Mouse (Mus musculus) c-Kit-positive CD71-positive TER-119-positive erythroid progenitor cells, embryonic 14.5 days (primary cell): ENCODE measurements around the gene Klrk1.
"Not testable (repeated sequence)": the region's sequence is repeated elsewhere in the genome, so short reads cannot be mapped to it uniquely, and the experiment has no call there.

Experiments
- DNase-seq: peaks from one replicate; pipeline ENCODE4 v3.0.0-alpha.2; 2013; ENCODE audit warnings: low spot score

The Klrk1 gene

GRCm38 (mm10) chr6:129623735-129624134, at the start of gene Klrk1:
Gene Klrk1, minus strand, starts transcription at chr6:129623864.
- DNase-seq: no peak

GRCm38 (mm10) chr6:129661301-129661700, 37.6 kb upstream of the Klrk1 start:
- not testable (repeated sequence) for DNase-seq

GRCm38 (mm10) chr6:129660589-129660988, 36.9 kb upstream of the Klrk1 start, which contains the start of gene Klrc2:
Gene Klrc2, minus strand, starts transcription at chr6:129660689.
- DNase-seq: not testable (repeated sequence)

- not testable (repeated sequence) for DNase-seq
These were observed 20.4 kb upstream of the Klrk1 start for GRCm38 (mm10) chr6:129644054-129644453.

GRCm38 (mm10) chr6:129643237-129643636, 19.6 kb upstream of the Klrk1 start, which contains the start of gene Klrc3:
Gene Klrc3, minus strand, starts transcription at chr6:129643337.
- not testable (repeated sequence) for DNase-seq

GRCm38 (mm10) chr6:129631046-129631445, 7.4 kb upstream of the Klrk1 start:
- DNase-seq: not testable (repeated sequence)

GRCm38 (mm10) chr6:129608372-129608771, 15.3 kb downstream of the Klrk1 start:
- DNase-seq: no peak

GRCm38 (mm10) chr6:129591508-129591907, 32.2 kb downstream of the Klrk1 start, which contains the start of gene Klrd1:
Gene Klrd1, plus strand, starts transcription at chr6:129591782.
- DNase-seq: no peak

- no peak for DNase-seq
These were observed 40.6 kb downstream of the Klrk1 start for GRCm38 (mm10) chr6:129583014-129583413.

- no peak for DNase-seq
These were observed 41.8 kb downstream of the Klrk1 start for GRCm38 (mm10) chr6:129581896-129582295.

- no peak for DNase-seq
These were observed 42.4 kb downstream of the Klrk1 start for GRCm38 (mm10) chr6:129581274-129581673.

GRCm38 (mm10) chr6:129577605-129578004, 46.1 kb downstream of the Klrk1 start, which contains the start of gene Klre1:
Gene Klre1, plus strand, starts transcription at chr6:129577905.
- no peak for DNase-seq

GRCm38 (mm10) chr6:129575315-129575714, 48.3 kb downstream of the Klrk1 start:
- no peak for DNase-seq

GRCm38 (mm10) chr6:129565257-129565656, 58.4 kb downstream of the Klrk1 start:
- no peak for DNase-seq
